In genomic region chr11:97666221-97666620, GRCm38 (mm10) we compare ENCODE assay signal across 14 mouse cellular contexts. TPM values are rescaled to one million over a fixed set of nuclear protein-coding genes. Genes with fewer than 3 reads are reported as not detected.
A peak's percentile ranks its signal among the peaks of the same experiment; 100 is the strongest.
DNase-seq lines count a peak whose midpoint lies in the region; ATAC-seq and TF ChIP-seq lines count a peak whose summit lies in the region.
"Had no signal": no experiment of that assay in that cellular context is flagged by ENCODE, and none has a peak within 500 bp of the region (broad histone marks: within the 10 kb centered on the region; RNA-seq: fewer than 3 reads in every experiment).

No protein-coding gene starts in this region.

- no peak overlapping the region for H3K27ac ChIP-seq in hindbrain, postnatal 0 days
- H3K27ac ChIP-seq in hindbrain, embryonic 16.5 days (ENCODE audit: low read depth, low read length), result no peak overlapping the region
- no peak overlapping the region for H3K27ac ChIP-seq in bone marrow macrophage, adult 2 months (ENCODE audit: insufficient read depth, low read depth, low read length)
- H3K27ac ChIP-seq in liver, embryonic 11.5 days (ENCODE audit: low read depth, low read length), result no peak overlapping the region
- H3K27ac ChIP-seq: hindbrain, embryonic 15.5 days; liver, embryonic 13.5 days had no signal

- peak; percentile 33 for DNase-seq in CD4-positive, CD25-positive, alpha-beta regulatory T cell, adult 2 months (ENCODE audit: low read depth, low spot score)
- DNase-seq in hindbrain, postnatal 0 days (ENCODE audit: low spot score), result no peak
- peak; percentile 46 for DNase-seq in 416B (ENCODE audit: low read depth)
- no peak for DNase-seq in right cerebral cortex, adult 18-20 months
- no peak for DNase-seq in liver, embryonic 11.5 days (ENCODE audit: low spot score)
- DNase-seq: adrenal gland, postnatal 36 days; cerebellum, adult 9-11 months; kidney, postnatal 36 days; liver, embryonic 13.5 days; right cerebral cortex, postnatal 4 days had no signal

- H3K9me3 ChIP-seq in hindbrain, postnatal 0 days (ENCODE audit: low read length), result no peaks in the 10 kb centered on the region
- no peaks in the 10 kb centered on the region for H3K9me3 ChIP-seq in hindbrain, embryonic 16.5 days (ENCODE audit: control insufficient read depth, low read length)
- no peaks in the 10 kb centered on the region for H3K9me3 ChIP-seq in liver, embryonic 11.5 days (ENCODE audit: control insufficient read depth, low read length)
- H3K9me3 ChIP-seq: hindbrain, embryonic 15.5 days; liver, embryonic 13.5 days had no signal

- H3K27me3 ChIP-seq in hindbrain, postnatal 0 days (ENCODE audit: insufficient read depth, low read length), result peaks cover 9% of the 10 kb centered on the region; the same call in 1 of the 2 replicates
- H3K27me3 ChIP-seq in hindbrain, embryonic 16.5 days (replicated peaks; ENCODE audit: control insufficient read depth, insufficient read depth, low read length), result peaks cover 6% of the 10 kb centered on the region
- peaks cover 41% of the 10 kb centered on the region for H3K27me3 ChIP-seq in liver, embryonic 11.5 days (replicated peaks; ENCODE audit: control insufficient read depth, insufficient read depth, low read length)

- WGBS in hindbrain, postnatal 0 days, result 90% methylated on average over 7 of the region's 7 CpGs
- 93% methylated on average over 7 of the region's 7 CpGs for WGBS in hindbrain, embryonic 16.5 days
- WGBS in liver, embryonic 11.5 days, result 86% methylated on average over 7 of the region's 7 CpGs

- no peak overlapping the region for H3K4me2 ChIP-seq in hindbrain, postnatal 0 days (ENCODE audit: low read depth, low read length)
- H3K4me2 ChIP-seq in hindbrain, embryonic 16.5 days (ENCODE audit: low read length), result no peak overlapping the region
- H3K4me2 ChIP-seq in liver, embryonic 11.5 days, result no peak overlapping the region
- H3K4me2 ChIP-seq: liver, embryonic 13.5 days had no signal

- no peak for TF ChIP-seq POLR2A in bone marrow macrophage, adult 2 months (IDR thresholded peaks at IDR 0.05; ENCODE audit: borderline replicate concordance, low read depth, low read length)

- no peak for ATAC-seq in CD4-positive, CD25-positive, alpha-beta regulatory T cell, adult 4 months
- ATAC-seq in hindbrain, postnatal 0 days, result no peak
- no peak for ATAC-seq in hindbrain, embryonic 16.5 days
- ATAC-seq in liver, embryonic 11.5 days (replicated peaks; ENCODE audit: low FRiP score), result no peak

- H3K4me3 ChIP-seq in hindbrain, postnatal 0 days (ENCODE audit: low read length), result no peak overlapping the region
- no peak overlapping the region for H3K4me3 ChIP-seq in hindbrain, embryonic 16.5 days (ENCODE audit: low read length)
- H3K4me3 ChIP-seq in bone marrow macrophage, adult 2 months (ENCODE audit: insufficient read depth, low read length), result no peak overlapping the region
- no peak overlapping the region for H3K4me3 ChIP-seq in liver, embryonic 11.5 days (ENCODE audit: low read depth, low read length)
- H3K4me3 ChIP-seq: hindbrain, embryonic 15.5 days; liver, embryonic 13.5 days had no signal

- no peak overlapping the region for H3K9ac ChIP-seq in hindbrain, postnatal 0 days (replicated peaks; ENCODE audit: low read length)
- no peak overlapping the region for H3K9ac ChIP-seq in hindbrain, embryonic 16.5 days (ENCODE audit: low read depth, low read length)
- no peak overlapping the region for H3K9ac ChIP-seq in liver, embryonic 11.5 days (ENCODE audit: low read depth, low read length)
- H3K9ac ChIP-seq: hindbrain, embryonic 15.5 days; liver, embryonic 13.5 days had no signal

- H3K4me1 ChIP-seq in hindbrain, postnatal 0 days (ENCODE audit: insufficient read depth, low read length), result peaks cover 6% of the 10 kb centered on the region; the same call in 1 of the 2 replicates
- peaks cover 40% of the 10 kb centered on the region for H3K4me1 ChIP-seq in hindbrain, embryonic 16.5 days (ENCODE audit: control insufficient read depth, insufficient read depth, low read depth, low read length)
- peaks cover 10% of the 10 kb centered on the region for H3K4me1 ChIP-seq in bone marrow macrophage, adult 2 months (ENCODE audit: control insufficient read depth, insufficient read depth, low read length)
- peaks cover 24% of the 10 kb centered on the region for H3K4me1 ChIP-seq in liver, embryonic 11.5 days (replicated peaks; ENCODE audit: control insufficient read depth, insufficient read depth, low read length)

- TF ChIP-seq CTCF in hindbrain, postnatal 0 days (IDR thresholded peaks at IDR 0.05; ENCODE audit: low read depth), result peak; percentile 50
- 0 out of 2 replicates have a peak, but pooled peaks have one; percentile 10 for TF ChIP-seq CTCF in bone marrow macrophage, adult 2 months (IDR thresholded peaks at IDR 0.05; ENCODE audit: low read depth, low read length)

- peaks cover 24% of the 10 kb centered on the region; the same call in 1 of the 2 replicates for H3K36me3 ChIP-seq in hindbrain, postnatal 0 days (ENCODE audit: insufficient read depth, low read length)
- H3K36me3 ChIP-seq in hindbrain, embryonic 16.5 days (ENCODE audit: control insufficient read depth, insufficient read depth, low read length), result peaks cover 9% of the 10 kb centered on the region
- H3K36me3 ChIP-seq in liver, embryonic 11.5 days (ENCODE audit: control insufficient read depth, insufficient read depth, low read length), result peaks cover 13% of the 10 kb centered on the region

RNA-seq across cellular contexts. Expression of gene Mllt6, which starts 3.0 kb away (rescaled TPM):
- polyA plus RNA-seq in CD4-positive, CD25-positive, alpha-beta regulatory T cell, adult 4 months (2017; shearing (Covaris generic)), result 10 to 100 TPM in 1 of 2 experiments, 1 to 10 TPM in 1; 8.0 to 14.1 TPM
- 43.9 and 60.8 TPM in 2 replicates for total RNA-seq in hindbrain, postnatal 0 days (2014; rRNA removed)
- polyA plus RNA-seq in hindbrain, postnatal 0 days (2015; fragmentation: Nextera tagmentation; extraction: Ambion mirVana), result 1.5 and 1.7 TPM in 2 replicates
- polyA plus RNA-seq in hindbrain, embryonic 16.5 days (2015; fragmentation: Nextera tagmentation; extraction: Ambion mirVana), result 3.1 and 3.3 TPM in 2 replicates
- 40.4 and 48.7 TPM in 2 replicates for polyA plus RNA-seq in bone marrow macrophage, adult 2 months (2012; ENCODE audit: insufficient read depth, insufficient read length, missing spikeins)
- 0.97 and 1.0 TPM in 2 replicates for polyA plus RNA-seq in liver, embryonic 11.5 days (2014; fragmentation: Nextera tagmentation; extraction: Ambion mirVana)

RNA-seq across cellular contexts. Expression of gene Cisd3, which starts 19.4 kb away (rescaled TPM):
- polyA plus RNA-seq in CD4-positive, CD25-positive, alpha-beta regulatory T cell, adult 4 months (2017; shearing (Covaris generic)), result 10 to 100 TPM; 63.5 to 80.3 TPM
- total RNA-seq in hindbrain, postnatal 0 days (2014; rRNA removed), result 21.2 and 24.0 TPM in 2 replicates
- polyA plus RNA-seq in hindbrain, postnatal 0 days (2015; fragmentation: Nextera tagmentation; extraction: Ambion mirVana), result 47.6 and 52.0 TPM in 2 replicates
- 37.2 and 42.4 TPM in 2 replicates for polyA plus RNA-seq in hindbrain, embryonic 16.5 days (2015; fragmentation: Nextera tagmentation; extraction: Ambion mirVana)
- 45.2 and 50.2 TPM in 2 replicates for polyA plus RNA-seq in bone marrow macrophage, adult 2 months (2012; ENCODE audit: insufficient read depth, insufficient read length, missing spikeins)
- polyA plus RNA-seq in liver, embryonic 11.5 days (2014; fragmentation: Nextera tagmentation; extraction: Ambion mirVana), result 18.0 and 21.9 TPM in 2 replicates

RNA-seq across cellular contexts. Expression of gene Pcgf2, which starts 34.1 kb away (rescaled TPM):
- polyA plus RNA-seq in CD4-positive, CD25-positive, alpha-beta regulatory T cell, adult 4 months (2017; shearing (Covaris generic)), result 1 to 10 TPM; 2.9 to 4.6 TPM
- 11.3 and 18.0 TPM in 2 replicates for total RNA-seq in hindbrain, postnatal 0 days (2014; rRNA removed)
- 13.3 and 14.8 TPM in 2 replicates for polyA plus RNA-seq in hindbrain, postnatal 0 days (2015; fragmentation: Nextera tagmentation; extraction: Ambion mirVana)
- polyA plus RNA-seq in hindbrain, embryonic 16.5 days (2015; fragmentation: Nextera tagmentation; extraction: Ambion mirVana), result 15.4 and 19.2 TPM in 2 replicates
- polyA plus RNA-seq in bone marrow macrophage, adult 2 months (2012; ENCODE audit: insufficient read depth, insufficient read length, missing spikeins), result 12.3 and 13.6 TPM in 2 replicates
- 10.3 and 13.2 TPM in 2 replicates for polyA plus RNA-seq in liver, embryonic 11.5 days (2014; fragmentation: Nextera tagmentation; extraction: Ambion mirVana)

RNA-seq across cellular contexts. Expression of gene Epop, which starts 36.7 kb away (rescaled TPM):
- polyA plus RNA-seq in CD4-positive, CD25-positive, alpha-beta regulatory T cell, adult 4 months (2017; shearing (Covaris generic)), result under 1 TPM; 0.43 to 0.78 TPM
- total RNA-seq in hindbrain, postnatal 0 days (2014; rRNA removed), result 11.0 and 12.0 TPM in 2 replicates
- polyA plus RNA-seq in hindbrain, postnatal 0 days (2015; fragmentation: Nextera tagmentation; extraction: Ambion mirVana), result 2.3 and 2.4 TPM in 2 replicates
- 1.2 and 1.4 TPM in 2 replicates for polyA plus RNA-seq in hindbrain, embryonic 16.5 days (2015; fragmentation: Nextera tagmentation; extraction: Ambion mirVana)
- 2.5 and 3.0 TPM in 2 replicates for polyA plus RNA-seq in bone marrow macrophage, adult 2 months (2012; ENCODE audit: insufficient read depth, insufficient read length, missing spikeins)
- 4.1 and 4.8 TPM in 2 replicates for polyA plus RNA-seq in liver, embryonic 11.5 days (2014; fragmentation: Nextera tagmentation; extraction: Ambion mirVana)

RNA-seq across cellular contexts. Expression of gene Psmb3, which starts 37.0 kb away (rescaled TPM):
- 100 to 1,000 TPM; 453 to 558 TPM for polyA plus RNA-seq in CD4-positive, CD25-positive, alpha-beta regulatory T cell, adult 4 months (2017; shearing (Covaris generic))
- total RNA-seq in hindbrain, postnatal 0 days (2014; rRNA removed), result 453 and 498 TPM in 2 replicates
- 499 and 523 TPM in 2 replicates for polyA plus RNA-seq in hindbrain, postnatal 0 days (2015; fragmentation: Nextera tagmentation; extraction: Ambion mirVana)
- polyA plus RNA-seq in hindbrain, embryonic 16.5 days (2015; fragmentation: Nextera tagmentation; extraction: Ambion mirVana), result 422 and 438 TPM in 2 replicates
- 125 and 142 TPM in 2 replicates for polyA plus RNA-seq in bone marrow macrophage, adult 2 months (2012; ENCODE audit: insufficient read depth, insufficient read length, missing spikeins)
- polyA plus RNA-seq in liver, embryonic 11.5 days (2014; fragmentation: Nextera tagmentation; extraction: Ambion mirVana), result 558 and 561 TPM in 2 replicates

Comparison
In these comparisons a context has a peak if more than half of its experiments do, and no peak if none do; other contexts are left out.
1. DNase-seq: peak in CD4-positive, CD25-positive, alpha-beta regulatory T cell, adult 2 months (single experiment) and 416B (single experiment); none in hindbrain, postnatal 0 days (single experiment), right cerebral cortex, adult 18-20 months (single experiment) and liver, embryonic 11.5 days (single experiment).